Mouse (Mus musculus): ENCODE results near the gene Tmem255a. TPM values are rescaled to one million over a fixed set of nuclear protein-coding genes. Genes with fewer than 3 reads are reported as not detected.
"Not testable (repeated sequence)": the region's sequence is repeated elsewhere in the genome, so short reads cannot be mapped to it uniquely, and the experiment has no call there.

Tmem255a gene
- polyA plus RNA-seq, 1 experiment, result not detected

- Histone ChIP-seq H3K27ac (replicated peaks; ENCODE audit: low read depth, low read length) (peak within 1 kb of the TSS; percentile 85), H3K4me1 (ENCODE audit: control insufficient read depth, insufficient read depth, insufficient read length, low read length) (no peaks in the 10 kb centered on the region), H3K4me3 (ENCODE audit: insufficient read depth, low read depth, low read length) (peak within 1 kb of the TSS; percentile 78)
Observed at GRCm38 (mm10) chrX:38189552-38190457, 62.4 kb downstream of the Tmem255a start, which contains the start of gene Zbtb33. Zbtb33 (plus strand) TSS chrX:38189793.

GRCm38 (mm10) chrX:38185520-38185919, 66.7 kb downstream of the Tmem255a start:
- no peaks in the 10 kb centered on the region for H3K4me1 ChIP-seq (ENCODE audit: control insufficient read depth, insufficient read depth, insufficient read length, low read length)
- H3K4me3 ChIP-seq (ENCODE audit: insufficient read depth, low read depth, low read length), result no peak overlapping the region
- no peak overlapping the region for H3K27ac ChIP-seq (replicated peaks; ENCODE audit: low read depth, low read length)

- no peak overlapping the region for H3K27ac ChIP-seq (replicated peaks; ENCODE audit: low read depth, low read length)
- 0 out of 2 replicates have a peak overlapping the region, but pooled peaks have one; percentile 18 for H3K4me3 ChIP-seq (ENCODE audit: insufficient read depth, low read depth, low read length)
- no peaks in the 10 kb centered on the region for H3K4me1 ChIP-seq (ENCODE audit: control insufficient read depth, insufficient read depth, insufficient read length, low read length)
Observed at GRCm38 (mm10) chrX:38181608-38182258, 70.5 kb downstream of the Tmem255a start.

GRCm38 (mm10) chrX:38180656-38181607, 71.3 kb downstream of the Tmem255a start:
- no peak overlapping the region for H3K27ac ChIP-seq (replicated peaks; ENCODE audit: low read depth, low read length)
- H3K4me1 ChIP-seq (ENCODE audit: control insufficient read depth, insufficient read depth, insufficient read length, low read length), result no peaks in the 10 kb centered on the region
- peak overlapping the region; percentile 57 for H3K4me3 ChIP-seq (ENCODE audit: insufficient read depth, low read depth, low read length)

- H3K4me3 ChIP-seq (ENCODE audit: insufficient read depth, low read depth, low read length), result peak overlapping the region; percentile 58
- H3K27ac ChIP-seq (replicated peaks; ENCODE audit: low read depth, low read length); H3K4me1 ChIP-seq (ENCODE audit: control insufficient read depth, insufficient read depth, insufficient read length, low read length): not testable (repeated sequence)
Observed at GRCm38 (mm10) chrX:38179891-38180310, 72.3 kb downstream of the Tmem255a start.

GRCm38 (mm10) chrX:38166592-38166991, 85.6 kb downstream of the Tmem255a start:
- no peaks in the 10 kb centered on the region for H3K4me1 ChIP-seq (ENCODE audit: control insufficient read depth, insufficient read depth, insufficient read length, low read length)
- no peak overlapping the region for H3K27ac ChIP-seq (replicated peaks; ENCODE audit: low read depth, low read length)
- H3K4me3 ChIP-seq (ENCODE audit: insufficient read depth, low read depth, low read length), result no peak overlapping the region

- H3K27ac ChIP-seq (replicated peaks; ENCODE audit: low read depth, low read length), result no peak overlapping the region
- no peaks in the 10 kb centered on the region for H3K4me1 ChIP-seq (ENCODE audit: control insufficient read depth, insufficient read depth, insufficient read length, low read length)
- H3K4me3 ChIP-seq (ENCODE audit: insufficient read depth, low read depth, low read length), result no peak overlapping the region
Observed at GRCm38 (mm10) chrX:38166064-38166463, 86.2 kb downstream of the Tmem255a start.

GRCm38 (mm10) chrX:38165315-38165714, 86.9 kb downstream of the Tmem255a start:
- H3K4me1 ChIP-seq (ENCODE audit: control insufficient read depth, insufficient read depth, insufficient read length, low read length), result no peaks in the 10 kb centered on the region
- no peak overlapping the region for H3K4me3 ChIP-seq (ENCODE audit: insufficient read depth, low read depth, low read length)
- H3K27ac ChIP-seq (replicated peaks; ENCODE audit: low read depth, low read length), result no peak overlapping the region

- H3K27ac ChIP-seq (replicated peaks; ENCODE audit: low read depth, low read length), result no peak overlapping the region
- no peak overlapping the region for H3K4me3 ChIP-seq (ENCODE audit: insufficient read depth, low read depth, low read length)
- H3K4me1 ChIP-seq (ENCODE audit: control insufficient read depth, insufficient read depth, insufficient read length, low read length), result no peaks in the 10 kb centered on the region
Observed at GRCm38 (mm10) chrX:38159097-38159496, 93.1 kb downstream of the Tmem255a start.

Other genes with a start within 250 kb of the Tmem255a start
- not detected in 2 replicates for gene Btg1-ps1, start 233.6 kb downstream of the Tmem255a start, polyA plus RNA-seq (2012; ENCODE audit: insufficient read depth, insufficient read length, missing spikeins)
- not detected in 2 replicates for gene Btg1-ps2, start 209.3 kb downstream of the Tmem255a start, polyA plus RNA-seq (2012; ENCODE audit: insufficient read depth, insufficient read length, missing spikeins)
- gene Rhox10, start 186.0 kb downstream of the Tmem255a start, polyA plus RNA-seq (2012; ENCODE audit: insufficient read depth, insufficient read length, missing spikeins), result not detected in 2 replicates
- not detected in 2 replicates for gene Rhox11, start 167.3 kb downstream of the Tmem255a start, polyA plus RNA-seq (2012; ENCODE audit: insufficient read depth, insufficient read length, missing spikeins)
- gene Rhox12, start 141.5 kb downstream of the Tmem255a start, polyA plus RNA-seq (2012; ENCODE audit: insufficient read depth, insufficient read length, missing spikeins), result not detected in 2 replicates
- not detected in 2 replicates for gene Rhox13, start 131.2 kb downstream of the Tmem255a start, polyA plus RNA-seq (2012; ENCODE audit: insufficient read depth, insufficient read length, missing spikeins)
- gene Zbtb33, start 62.6 kb downstream of the Tmem255a start, polyA plus RNA-seq (2012; ENCODE audit: insufficient read depth, insufficient read length, missing spikeins), result 9.1 and 10.9 TPM in 2 replicates
- gene Atp1b4, start 63.7 kb upstream of the Tmem255a start, polyA plus RNA-seq (2012; ENCODE audit: insufficient read depth, insufficient read length, missing spikeins), result not detected in 2 replicates
- 115 and 142 TPM in 2 replicates for gene Lamp2, start 204.0 kb upstream of the Tmem255a start, polyA plus RNA-seq (2012; ENCODE audit: insufficient read depth, insufficient read length, missing spikeins)